17 mouse cellular contexts compared by ENCODE assay signal in the genomic region with DNA sequence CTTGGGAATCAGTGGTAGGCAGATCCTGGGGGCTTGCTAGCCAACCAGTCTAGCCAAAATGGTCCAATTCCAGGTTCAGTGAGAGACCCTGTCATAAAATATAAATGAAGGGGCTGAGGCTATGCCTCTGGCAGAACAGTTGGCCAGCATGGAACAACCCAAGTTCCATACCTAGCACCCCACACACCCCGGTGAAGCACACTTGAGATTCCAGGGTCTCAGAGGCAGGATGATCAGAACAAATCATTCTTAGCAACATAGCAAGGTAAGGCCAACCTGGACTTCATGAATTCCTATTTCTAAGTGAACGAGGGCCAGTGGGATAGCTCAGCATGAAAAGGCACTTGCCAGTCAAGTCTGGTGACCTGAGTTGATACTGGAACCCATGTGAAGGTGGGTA.
"Had no signal": no experiment of that assay in that cellular context is flagged by ENCODE, and none has a peak within 500 bp of the region (broad histone marks: within the 10 kb centered on the region; RNA-seq: fewer than 3 reads in every experiment).

No protein-coding gene starts in this region.

- H3K27ac ChIP-seq: layer of hippocampus, adult 2 months; left cerebral cortex, adult 2 months; limb, embryonic 10.5 days; liver, embryonic 13.5 days; lung, embryonic 15.5 days; neural tube, embryonic 15.5 days had no signal

- H3K4me3 ChIP-seq: layer of hippocampus, adult 2 months; left cerebral cortex, adult 2 months; limb, embryonic 10.5 days; liver, embryonic 13.5 days; lung, embryonic 15.5 days; myocyte; neural tube, embryonic 15.5 days had no signal

- DNase-seq: kidney, postnatal 10 days; kidney, postnatal 4 days; liver, embryonic 13.5 days; liver, postnatal 0 days; lung, postnatal 14 days; midbrain, embryonic 14.5 days; right cerebral cortex, adult 18-20 months; right cerebral cortex, postnatal 25 days; thymus, adult 18-20 months; thymus, postnatal 14 days had no signal

- H3K27me3 ChIP-seq: lung, embryonic 15.5 days; neural tube, embryonic 15.5 days had no signal

- ATAC-seq: intestine, postnatal 0 days; liver, postnatal 0 days had no signal

- H3K9me3 ChIP-seq: limb, embryonic 10.5 days; liver, embryonic 13.5 days; lung, embryonic 15.5 days; neural tube, embryonic 15.5 days had no signal

- H3K9ac ChIP-seq: liver, embryonic 13.5 days; liver, postnatal 0 days; lung, embryonic 15.5 days; neural tube, embryonic 15.5 days had no signal

- H3K4me2 ChIP-seq: liver, embryonic 13.5 days; lung, embryonic 15.5 days; neural tube, embryonic 15.5 days had no signal
